Mouse (Mus musculus): ENCODE data around the gene Selenof. TPM values are rescaled to one million over a fixed set of nuclear protein-coding genes. Genes with fewer than 3 reads are reported as not detected.
"Not testable (repeated sequence)": the region's sequence is repeated elsewhere in the genome, so short reads cannot be mapped to it uniquely, and the experiment has no call there.

Gene Selenof
- polyA plus RNA-seq, 1 experiment, result 264 TPM

DNA sequence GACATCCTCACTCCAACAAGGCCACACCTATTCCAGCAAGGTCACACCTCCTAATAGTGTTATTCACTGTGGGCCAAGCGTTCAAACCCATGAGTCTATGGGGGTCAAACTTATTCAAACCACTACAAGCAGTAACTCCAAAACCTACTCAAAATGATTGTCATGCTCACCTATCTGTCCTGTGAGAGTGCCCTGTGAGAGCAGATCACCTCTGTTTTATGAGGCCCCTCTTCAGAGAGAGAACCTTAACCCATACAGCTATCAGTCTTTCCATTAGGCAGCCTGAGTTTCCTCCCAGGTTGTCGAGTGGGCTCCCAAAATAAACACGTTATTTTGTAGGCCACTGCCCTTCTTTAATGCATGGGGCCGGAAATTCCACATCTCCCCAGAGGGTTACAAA is 32.3 kb downstream of the Selenof start:
- TF ChIP-seq SRF (IDR thresholded peaks at IDR 0.05; ENCODE audit: control insufficient read depth, insufficient read length, low read depth), result no peak
- peaks cover 11% of the 10 kb centered on the region for H3K36me3 ChIP-seq (ENCODE audit: control insufficient read depth, insufficient read depth)
- no peaks in the 10 kb centered on the region for H3K79me2 ChIP-seq (ENCODE audit: control insufficient read depth, insufficient read depth)
- peak overlapping the region; percentile 18 for H3K4me2 ChIP-seq (ENCODE audit: low read depth)
- H3K27me3 ChIP-seq (ENCODE audit: control insufficient read depth, insufficient read depth, insufficient read length), result no peaks in the 10 kb centered on the region
- no peak overlapping the region for H3ac ChIP-seq (ENCODE audit: control insufficient read depth, insufficient read length)
- no peak overlapping the region for H3K4me3 ChIP-seq

DNA sequence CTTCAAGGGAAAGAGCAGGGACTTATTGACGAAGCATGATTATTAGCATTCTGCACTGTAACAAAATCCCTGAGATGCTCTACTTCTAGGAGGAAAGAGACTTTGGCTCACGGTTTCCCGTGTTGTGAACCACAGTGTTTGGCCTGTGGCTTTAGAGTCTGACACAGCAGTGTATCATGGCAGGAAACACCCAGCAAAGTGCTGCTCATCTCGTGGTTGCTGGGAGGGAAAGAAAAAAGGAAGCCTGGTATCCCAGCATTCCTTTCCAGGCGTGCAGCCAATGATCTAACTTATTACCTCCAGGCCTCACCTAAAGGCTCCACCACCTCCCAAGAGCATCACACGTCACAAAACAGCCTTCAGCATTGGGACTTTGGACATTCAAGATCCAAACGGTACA is 32.7 kb downstream of the Selenof start:
- peaks cover 7% of the 10 kb centered on the region for H3K36me3 ChIP-seq (ENCODE audit: control insufficient read depth, insufficient read depth)
- H3ac ChIP-seq (ENCODE audit: control insufficient read depth, insufficient read length), result no peak overlapping the region
- no peaks in the 10 kb centered on the region for H3K79me2 ChIP-seq (ENCODE audit: control insufficient read depth, insufficient read depth)
- H3K27me3 ChIP-seq (ENCODE audit: control insufficient read depth, insufficient read depth, insufficient read length), result no peaks in the 10 kb centered on the region
- peak overlapping the region; percentile 68 for H3K4me2 ChIP-seq (ENCODE audit: low read depth)
- TF ChIP-seq E2F4 (IDR thresholded peaks at IDR 0.05; ENCODE audit: insufficient read depth), result no peak
- TF ChIP-seq MYOG (IDR thresholded peaks at IDR 0.05; ENCODE audit: control insufficient read depth in 1 of 3, insufficient read depth in 1 of 3, insufficient read length in 2 of 3, low read depth in 2 of 3), result no peak
- no peak for TF ChIP-seq MAX (IDR thresholded peaks at IDR 0.05; ENCODE audit: low read depth)
- no peak for TF ChIP-seq POLR2AphosphoS2 (IDR thresholded peaks at IDR 0.05; ENCODE audit: insufficient read length, low read depth)
- no peak for TF ChIP-seq REST (IDR thresholded peaks at IDR 0.05; ENCODE audit: insufficient read depth, insufficient read length)
- no peak for TF ChIP-seq CEBPB (IDR thresholded peaks at IDR 0.05; ENCODE audit: insufficient read depth, poor library complexity, severe bottlenecking)
- TF ChIP-seq USF1 (IDR thresholded peaks at IDR 0.05; ENCODE audit: low read depth), result no peak
- no peak for TF ChIP-seq SRF (IDR thresholded peaks at IDR 0.05; ENCODE audit: control insufficient read depth, insufficient read length, low read depth)
- no peak for TF ChIP-seq TCF3 (IDR thresholded peaks at IDR 0.05; ENCODE audit: insufficient read length, low read depth)
- TF ChIP-seq TCF12 (IDR thresholded peaks at IDR 0.05; ENCODE audit: insufficient read depth, poor library complexity, severe bottlenecking), result no peak
- no peak for TF ChIP-seq MYOD1 (IDR thresholded peaks at IDR 0.05; ENCODE audit: control insufficient read depth in 1 of 3, insufficient read length in 2 of 3, low read depth in 2 of 3)
- TF ChIP-seq POLR2A (IDR thresholded peaks at IDR 0.05; ENCODE audit: insufficient read length, low read depth), result no peak
- no peak overlapping the region for H3K4me3 ChIP-seq

DNA sequence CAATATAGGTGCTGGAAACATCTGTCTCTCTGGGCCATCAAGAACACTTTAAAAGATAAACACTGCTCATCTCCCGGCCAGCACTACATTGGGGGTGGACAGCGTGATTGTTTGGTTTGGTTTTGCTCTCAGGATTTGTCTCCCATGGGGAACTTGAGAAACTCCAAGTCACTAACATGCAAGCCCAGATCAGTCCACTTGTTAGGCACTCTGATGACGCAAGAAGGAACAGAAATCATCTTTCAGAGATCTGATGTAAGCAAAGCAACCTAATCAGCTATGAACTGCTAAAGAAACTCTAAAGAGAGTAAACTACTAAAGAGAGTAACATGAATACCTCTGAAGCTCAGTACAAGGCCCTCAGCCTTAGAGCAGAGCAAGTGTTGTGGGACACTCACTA is 33.5 kb downstream of the Selenof start:
- H3K79me2 ChIP-seq (ENCODE audit: control insufficient read depth, insufficient read depth), result no peaks in the 10 kb centered on the region
- H3ac ChIP-seq (ENCODE audit: control insufficient read depth, insufficient read length), result no peak overlapping the region
- peak overlapping the region; percentile 68 for H3K4me2 ChIP-seq (ENCODE audit: low read depth)
- H3K4me3 ChIP-seq, result no peak overlapping the region
- H3K36me3 ChIP-seq (ENCODE audit: control insufficient read depth, insufficient read depth), result no peaks in the 10 kb centered on the region
- H3K27me3 ChIP-seq (ENCODE audit: control insufficient read depth, insufficient read depth, insufficient read length), result no peaks in the 10 kb centered on the region
- TF ChIP-seq CEBPB (IDR thresholded peaks at IDR 0.05; ENCODE audit: insufficient read depth, poor library complexity, severe bottlenecking) (peak; percentile 76), POLR2A (IDR thresholded peaks at IDR 0.05; ENCODE audit: insufficient read length, low read depth) (no peak)

DNA sequence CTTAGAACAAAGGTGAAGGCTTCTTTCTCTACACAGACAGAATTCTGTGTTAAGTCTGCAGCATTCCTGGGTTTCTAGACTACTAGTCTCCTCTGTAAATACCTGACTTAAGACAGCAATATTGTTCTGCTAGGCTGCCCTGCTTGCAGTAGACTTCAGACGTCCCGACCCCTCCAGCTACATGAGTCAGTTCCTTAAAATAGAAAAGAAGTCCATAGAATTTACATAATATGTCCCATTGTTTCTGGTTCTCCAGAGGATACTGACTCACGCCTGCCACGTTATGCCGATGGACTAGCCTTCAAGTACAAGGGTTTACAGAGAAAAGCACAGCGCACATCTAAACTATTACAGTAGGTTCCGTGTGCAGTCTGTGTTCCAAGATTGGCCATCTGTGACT is 34.1 kb downstream of the Selenof start:
- no peaks in the 10 kb centered on the region for H3K36me3 ChIP-seq (ENCODE audit: control insufficient read depth, insufficient read depth)
- peak overlapping the region; percentile 68 for H3K4me2 ChIP-seq (ENCODE audit: low read depth)
- TF ChIP-seq MYOG (IDR thresholded peaks at IDR 0.05; ENCODE audit: control insufficient read depth in 1 of 3, insufficient read depth in 1 of 3, insufficient read length in 2 of 3, low read depth in 2 of 3) (no peak), POLR2A (IDR thresholded peaks at IDR 0.05; ENCODE audit: insufficient read length, low read depth) (no peak), CEBPB (IDR thresholded peaks at IDR 0.05; ENCODE audit: insufficient read depth, poor library complexity, severe bottlenecking) (no peak), MAX (IDR thresholded peaks at IDR 0.05; ENCODE audit: low read depth) (no peak), TCF3 (IDR thresholded peaks at IDR 0.05; ENCODE audit: insufficient read length, low read depth) (no peak), REST (IDR thresholded peaks at IDR 0.05; ENCODE audit: insufficient read depth, insufficient read length) (no peak), TCF12 (IDR thresholded peaks at IDR 0.05; ENCODE audit: insufficient read depth, poor library complexity, severe bottlenecking) (no peak), USF1 (IDR thresholded peaks at IDR 0.05; ENCODE audit: low read depth) (no peak), E2F4 (IDR thresholded peaks at IDR 0.05; ENCODE audit: insufficient read depth) (no peak), SRF (IDR thresholded peaks at IDR 0.05; ENCODE audit: control insufficient read depth, insufficient read length, low read depth) (no peak), POLR2AphosphoS2 (IDR thresholded peaks at IDR 0.05; ENCODE audit: insufficient read length, low read depth) (no peak), MYOD1 (IDR thresholded peaks at IDR 0.05; ENCODE audit: control insufficient read depth in 1 of 3, insufficient read length in 2 of 3, low read depth in 2 of 3) (no peak)
- no peaks in the 10 kb centered on the region for H3K79me2 ChIP-seq (ENCODE audit: control insufficient read depth, insufficient read depth)
- no peak overlapping the region for H3K4me3 ChIP-seq
- no peaks in the 10 kb centered on the region for H3K27me3 ChIP-seq (ENCODE audit: control insufficient read depth, insufficient read depth, insufficient read length)
- no peak overlapping the region for H3ac ChIP-seq (ENCODE audit: control insufficient read depth, insufficient read length)

DNA sequence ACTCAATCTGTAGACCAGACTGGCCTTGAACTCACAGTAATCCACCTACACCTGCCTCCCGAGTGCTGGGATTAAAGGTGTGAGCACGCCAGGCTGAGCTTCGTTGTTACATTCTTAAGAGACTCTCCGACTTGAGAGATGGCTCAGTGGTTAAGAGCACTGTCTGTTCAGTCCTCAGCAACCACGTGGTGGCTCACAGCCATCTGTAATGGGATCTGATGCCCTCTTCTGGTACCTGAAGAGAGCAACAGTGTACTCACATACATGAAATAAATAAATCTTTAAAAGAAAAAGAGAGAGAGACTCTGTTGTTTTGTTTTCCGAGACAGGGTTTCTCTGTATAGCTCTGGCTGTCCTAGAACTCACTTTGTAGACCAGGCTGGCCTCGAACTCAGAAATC is 35.7 kb downstream of the Selenof start:
- not testable (repeated sequence) for H3K79me2 ChIP-seq (ENCODE audit: control insufficient read depth, insufficient read depth)

DNA sequence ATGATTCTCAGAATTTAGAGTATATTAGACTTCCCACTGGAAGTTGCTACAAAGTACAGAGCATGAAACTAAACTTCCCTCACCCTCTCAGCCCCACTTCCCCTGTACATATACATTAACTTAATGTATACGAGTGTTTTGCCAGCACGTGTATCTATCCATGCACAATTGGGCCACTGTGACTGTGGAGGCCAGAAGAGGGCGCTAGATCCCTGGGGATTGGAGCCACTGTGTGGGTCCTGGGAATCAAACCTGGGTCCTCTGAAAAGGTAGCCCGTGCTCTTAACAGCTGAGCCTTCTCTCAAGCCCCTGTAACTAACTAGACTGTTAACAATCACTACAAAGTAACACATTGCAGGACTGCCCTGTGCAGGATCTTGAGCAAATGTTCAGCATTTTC is 36.3 kb downstream of the Selenof start:
- TF ChIP-seq USF1 (IDR thresholded peaks at IDR 0.05; ENCODE audit: low read depth) (no peak), MAX (IDR thresholded peaks at IDR 0.05; ENCODE audit: low read depth) (no peak), TCF12 (IDR thresholded peaks at IDR 0.05; ENCODE audit: insufficient read depth, poor library complexity, severe bottlenecking) (no peak), SRF (IDR thresholded peaks at IDR 0.05; ENCODE audit: control insufficient read depth, insufficient read length, low read depth) (no peak), CEBPB (IDR thresholded peaks at IDR 0.05; ENCODE audit: insufficient read depth, poor library complexity, severe bottlenecking) (no peak), POLR2AphosphoS2 (IDR thresholded peaks at IDR 0.05; ENCODE audit: insufficient read length, low read depth) (no peak), REST (IDR thresholded peaks at IDR 0.05; ENCODE audit: insufficient read depth, insufficient read length) (no peak), E2F4 (IDR thresholded peaks at IDR 0.05; ENCODE audit: insufficient read depth) (no peak), MYOG (IDR thresholded peaks at IDR 0.05; ENCODE audit: control insufficient read depth in 1 of 3, insufficient read depth in 1 of 3, insufficient read length in 2 of 3, low read depth in 2 of 3) (no peak), TCF3 (IDR thresholded peaks at IDR 0.05; ENCODE audit: insufficient read length, low read depth) (no peak), POLR2A (IDR thresholded peaks at IDR 0.05; ENCODE audit: insufficient read length, low read depth) (no peak), MYOD1 (IDR thresholded peaks at IDR 0.05; ENCODE audit: control insufficient read depth in 1 of 3, insufficient read length in 2 of 3, low read depth in 2 of 3) (no peak)
- Histone ChIP-seq H3K4me2 (ENCODE audit: low read depth) (no peak overlapping the region), H3K36me3 (ENCODE audit: control insufficient read depth, insufficient read depth) (no peaks in the 10 kb centered on the region), H3ac (ENCODE audit: control insufficient read depth, insufficient read length) (no peak overlapping the region), H3K27me3 (ENCODE audit: control insufficient read depth, insufficient read depth, insufficient read length) (no peaks in the 10 kb centered on the region), H3K4me3 (no peak overlapping the region), H3K79me2 (ENCODE audit: control insufficient read depth, insufficient read depth) (no peaks in the 10 kb centered on the region)

More for the DNA sequence above, 35.7 kb downstream of the Selenof start:
- H3K4me2 ChIP-seq (ENCODE audit: low read depth); H3K36me3 ChIP-seq (ENCODE audit: control insufficient read depth, insufficient read depth); H3K27me3 ChIP-seq (ENCODE audit: control insufficient read depth, insufficient read depth, insufficient read length); H3K4me3 ChIP-seq; H3ac ChIP-seq (ENCODE audit: control insufficient read depth, insufficient read length): not testable (repeated sequence)
